Mouse (Mus musculus) bone marrow, adult 2 months (tissue): ENCODE measurements at regions not wholly inside any gene's neighbourhood (a gene's known extent, or its start where the extent isn't known, plus 50 kb on each side); places are given as distances from the start of the nearest gene placed in this dataset.

Experiments used
- CTCF ChIP-seq: fragments of 200-500 bp; IDR thresholded peaks from 2 replicates; pipeline ENCODE4 v1.5.1; 2011; ENCODE audit warnings: low read length, control low read depth; ENCODE audit not compliant: control insufficient read depth, insufficient read depth
- POLR2A ChIP-seq: fragments of 200-500 bp; IDR thresholded peaks from 2 replicates; pipeline ENCODE4 v1.6.1; 2011; ENCODE audit warnings: low read depth, mild to moderate bottlenecking, control low read depth, low read length, borderline replicate concordance; ENCODE audit not compliant: control insufficient read depth

GRCm38 (mm10) chr4:87385221-87385739 is 155.0 kb upstream of the Slc24a2 start:
- no peak for TF ChIP-seq POLR2A
- TF ChIP-seq CTCF: no peak
